Mouse (Mus musculus): ENCODE measurements at regions not wholly inside any gene's neighbourhood (a gene's known extent, or its start where the extent isn't known, plus 50 kb on each side); places are given as distances from the start of the nearest gene placed in this dataset.

- H3K27me3 ChIP-seq (ENCODE audit: control insufficient read depth, insufficient read depth, low read length), result no peaks in the 10 kb centered on the region
- no peak overlapping the region for H3K27ac ChIP-seq (ENCODE audit: insufficient read depth, low read depth, low read length)
- no peak overlapping the region for H3K4me3 ChIP-seq (ENCODE audit: low read depth, low read length)
- no peaks in the 10 kb centered on the region for H3K36me3 ChIP-seq (ENCODE audit: control insufficient read depth, insufficient read depth, low read length)
- WGBS, result 58% methylated on average over 8 of the region's 8 CpGs
- TF ChIP-seq CTCF (IDR thresholded peaks at IDR 0.05; ENCODE audit: extremely low read depth, insufficient read length, insufficient replicate concordance, low read depth, low read length) (no peak), POLR2A (IDR thresholded peaks at IDR 0.05; ENCODE audit: low read depth, low read length) (no peak)
- no peaks in the 10 kb centered on the region for H3K4me1 ChIP-seq (ENCODE audit: control insufficient read depth, insufficient read depth, insufficient read length, low read length)
These were observed 297.0 kb upstream of the Pou3f3 start for GRCm38 (mm10) chr1:42398461-42399154.

GRCm38 (mm10) chr1:42415817-42416538, 279.6 kb upstream of the Pou3f3 start:
- H3K27me3 ChIP-seq (ENCODE audit: control insufficient read depth, insufficient read depth, low read length), result no peaks in the 10 kb centered on the region
- H3K4me3 ChIP-seq (ENCODE audit: low read depth, low read length), result no peak overlapping the region
- no peaks in the 10 kb centered on the region for H3K36me3 ChIP-seq (ENCODE audit: control insufficient read depth, insufficient read depth, low read length)
- H3K4me1 ChIP-seq (ENCODE audit: control insufficient read depth, insufficient read depth, insufficient read length, low read length), result no peaks in the 10 kb centered on the region
- no peak overlapping the region for H3K27ac ChIP-seq (ENCODE audit: insufficient read depth, low read depth, low read length)
- WGBS, result 79% methylated on average over 21 of the region's 21 CpGs
- no peak for TF ChIP-seq POLR2A (IDR thresholded peaks at IDR 0.05; ENCODE audit: low read depth, low read length)
- no peak for TF ChIP-seq CTCF (IDR thresholded peaks at IDR 0.05; ENCODE audit: extremely low read depth, insufficient read length, insufficient replicate concordance, low read depth, low read length)

GRCm38 (mm10) chr1:42416539-42417218, 278.9 kb upstream of the Pou3f3 start:
- 73% methylated on average over 8 of the region's 8 CpGs for WGBS
- TF ChIP-seq CTCF (IDR thresholded peaks at IDR 0.05; ENCODE audit: extremely low read depth, insufficient read length, insufficient replicate concordance, low read depth, low read length) (no peak), POLR2A (IDR thresholded peaks at IDR 0.05; ENCODE audit: low read depth, low read length) (no peak)
- H3K4me1 ChIP-seq (ENCODE audit: control insufficient read depth, insufficient read depth, insufficient read length, low read length), result no peaks in the 10 kb centered on the region

GRCm38 (mm10) chr1:42417815-42418214, 277.8 kb upstream of the Pou3f3 start:
- H3K4me1 ChIP-seq (ENCODE audit: control insufficient read depth, insufficient read depth, insufficient read length, low read length), result no peaks in the 10 kb centered on the region
- no peaks in the 10 kb centered on the region for H3K36me3 ChIP-seq (ENCODE audit: control insufficient read depth, insufficient read depth, low read length)
- TF ChIP-seq CTCF (IDR thresholded peaks at IDR 0.05; ENCODE audit: extremely low read depth, insufficient read length, insufficient replicate concordance, low read depth, low read length) (no peak), POLR2A (IDR thresholded peaks at IDR 0.05; ENCODE audit: low read depth, low read length) (no peak)
- 24% methylated on average over 4 of the region's 4 CpGs for WGBS
- no peaks in the 10 kb centered on the region for H3K27me3 ChIP-seq (ENCODE audit: control insufficient read depth, insufficient read depth, low read length)
- H3K27ac ChIP-seq (ENCODE audit: insufficient read depth, low read depth, low read length), result no peak overlapping the region
- no peak overlapping the region for H3K4me3 ChIP-seq (ENCODE audit: low read depth, low read length)

More at GRCm38 (mm10) chr1:42416539-42417218, 278.9 kb upstream of the Pou3f3 start:
- no peaks in the 10 kb centered on the region for H3K36me3 ChIP-seq (ENCODE audit: control insufficient read depth, insufficient read depth, low read length)
- H3K27ac ChIP-seq (ENCODE audit: insufficient read depth, low read depth, low read length), result no peak overlapping the region
- H3K27me3 ChIP-seq (ENCODE audit: control insufficient read depth, insufficient read depth, low read length), result no peaks in the 10 kb centered on the region
- no peak overlapping the region for H3K4me3 ChIP-seq (ENCODE audit: low read depth, low read length)

GRCm38 (mm10) chr1:42418233-42418632, 277.3 kb upstream of the Pou3f3 start:
- no peak overlapping the region for H3K4me3 ChIP-seq (ENCODE audit: low read depth, low read length)
- H3K27ac ChIP-seq (ENCODE audit: insufficient read depth, low read depth, low read length), result no peak overlapping the region
- WGBS, result 52% methylated on average over 1 of the region's 1 CpGs
- H3K27me3 ChIP-seq (ENCODE audit: control insufficient read depth, insufficient read depth, low read length), result no peaks in the 10 kb centered on the region
- H3K36me3 ChIP-seq (ENCODE audit: control insufficient read depth, insufficient read depth, low read length), result no peaks in the 10 kb centered on the region
- H3K4me1 ChIP-seq (ENCODE audit: control insufficient read depth, insufficient read depth, insufficient read length, low read length), result no peaks in the 10 kb centered on the region
- TF ChIP-seq POLR2A (IDR thresholded peaks at IDR 0.05; ENCODE audit: low read depth, low read length), result no peak
- no peak for TF ChIP-seq CTCF (IDR thresholded peaks at IDR 0.05; ENCODE audit: extremely low read depth, insufficient read length, insufficient replicate concordance, low read depth, low read length)

- Histone ChIP-seq H3K4me3 (ENCODE audit: low read depth, low read length) (no peak overlapping the region), H3K36me3 (ENCODE audit: control insufficient read depth, insufficient read depth, low read length) (no peaks in the 10 kb centered on the region), H3K27me3 (ENCODE audit: control insufficient read depth, insufficient read depth, low read length) (no peaks in the 10 kb centered on the region), H3K4me1 (ENCODE audit: control insufficient read depth, insufficient read depth, insufficient read length, low read length) (no peaks in the 10 kb centered on the region), H3K27ac (ENCODE audit: insufficient read depth, low read depth, low read length) (no peak overlapping the region)
- 56% methylated on average over 8 of the region's 8 CpGs for WGBS
- TF ChIP-seq CTCF (IDR thresholded peaks at IDR 0.05; ENCODE audit: extremely low read depth, insufficient read length, insufficient replicate concordance, low read depth, low read length) (no peak), POLR2A (IDR thresholded peaks at IDR 0.05; ENCODE audit: low read depth, low read length) (no peak)
These were observed 259.1 kb upstream of the Pou3f3 start for GRCm38 (mm10) chr1:42436366-42436998.

Data from small intestine, adult 2 months (tissue).